Mouse (Mus musculus): ENCODE results near the gene 2310022B05Rik. TPM values are rescaled to one million over a fixed set of nuclear protein-coding genes. Genes with fewer than 3 reads are reported as not detected.

The 2310022B05Rik gene
- polyA plus RNA-seq, 1 experiment = 17.3 TPM

- Histone ChIP-seq H3K36me3 (ENCODE audit: control insufficient read depth, insufficient read depth, low read length) (no peaks in the 10 kb centered on the region), H3K27me3 (ENCODE audit: control insufficient read depth, insufficient read depth, low read length) (no peaks in the 10 kb centered on the region), H3K27ac (ENCODE audit: control insufficient read depth, insufficient read depth, low read depth, low read length) (peak overlapping the region; percentile 82), H3K4me1 (ENCODE audit: control insufficient read depth, insufficient read depth, low read length) (peaks cover 10% of the 10 kb centered on the region), H3K4me3 (ENCODE audit: control insufficient read depth, low read depth, low read length) (peak overlapping the region; percentile 92)
- TF ChIP-seq CTCF (IDR thresholded peaks at IDR 0.05; ENCODE audit: control insufficient read depth, insufficient read depth, insufficient replicate concordance, low read depth, low read length) = no peak
Measured at GRCm38 (mm10) chr8:124662446-124663111, 590 bp downstream of the 2310022B05Rik start.

GRCm38 (mm10) chr8:124661781-124662180, 1.4 kb downstream of the 2310022B05Rik start:
- peak overlapping the region; percentile 92 for H3K4me3 ChIP-seq (ENCODE audit: control insufficient read depth, low read depth, low read length)
- peaks cover 10% of the 10 kb centered on the region for H3K4me1 ChIP-seq (ENCODE audit: control insufficient read depth, insufficient read depth, low read length)
- H3K36me3 ChIP-seq (ENCODE audit: control insufficient read depth, insufficient read depth, low read length) = no peaks in the 10 kb centered on the region
- H3K27me3 ChIP-seq (ENCODE audit: control insufficient read depth, insufficient read depth, low read length) = no peaks in the 10 kb centered on the region
- TF ChIP-seq CTCF (IDR thresholded peaks at IDR 0.05; ENCODE audit: control insufficient read depth, insufficient read depth, insufficient replicate concordance, low read depth, low read length) = no peak
- no peak for TF ChIP-seq POLR2A (IDR thresholded peaks at IDR 0.05; ENCODE audit: control insufficient read depth, low read depth, low read length)
- peak overlapping the region; percentile 52 for H3K27ac ChIP-seq (ENCODE audit: control insufficient read depth, insufficient read depth, low read depth, low read length)

GRCm38 (mm10) chr8:124658415-124658814, 4.8 kb downstream of the 2310022B05Rik start:
- Histone ChIP-seq H3K27ac (ENCODE audit: control insufficient read depth, insufficient read depth, low read depth, low read length) (peak overlapping the region; percentile 55; the same call in 1 of the 2 replicates), H3K4me3 (ENCODE audit: control insufficient read depth, low read depth, low read length) (no peak overlapping the region), H3K27me3 (ENCODE audit: control insufficient read depth, insufficient read depth, low read length) (no peaks in the 10 kb centered on the region), H3K4me1 (ENCODE audit: control insufficient read depth, insufficient read depth, low read length) (peaks cover 11% of the 10 kb centered on the region), H3K36me3 (ENCODE audit: control insufficient read depth, insufficient read depth, low read length) (no peaks in the 10 kb centered on the region)
- TF ChIP-seq CTCF (IDR thresholded peaks at IDR 0.05; ENCODE audit: control insufficient read depth, insufficient read depth, insufficient replicate concordance, low read depth, low read length) = no peak
- no peak for TF ChIP-seq POLR2A (IDR thresholded peaks at IDR 0.05; ENCODE audit: control insufficient read depth, low read depth, low read length)

- H3K36me3 ChIP-seq (ENCODE audit: control insufficient read depth, insufficient read depth, low read length) = no peaks in the 10 kb centered on the region
- H3K4me3 ChIP-seq (ENCODE audit: control insufficient read depth, low read depth, low read length) = no peak overlapping the region
- H3K27me3 ChIP-seq (ENCODE audit: control insufficient read depth, insufficient read depth, low read length) = no peaks in the 10 kb centered on the region
- peaks cover 11% of the 10 kb centered on the region for H3K4me1 ChIP-seq (ENCODE audit: control insufficient read depth, insufficient read depth, low read length)
- TF ChIP-seq CTCF (IDR thresholded peaks at IDR 0.05; ENCODE audit: control insufficient read depth, insufficient read depth, insufficient replicate concordance, low read depth, low read length) = no peak
- TF ChIP-seq POLR2A (IDR thresholded peaks at IDR 0.05; ENCODE audit: control insufficient read depth, low read depth, low read length) = no peak
- peak overlapping the region; percentile 55; the same call in 1 of the 2 replicates for H3K27ac ChIP-seq (ENCODE audit: control insufficient read depth, insufficient read depth, low read depth, low read length)
Measured at GRCm38 (mm10) chr8:124657961-124658360, 5.2 kb downstream of the 2310022B05Rik start.

- H3K36me3 ChIP-seq (ENCODE audit: control insufficient read depth, insufficient read depth, low read length) = no peaks in the 10 kb centered on the region
Measured at GRCm38 (mm10) chr8:124653568-124654475, 9.3 kb downstream of the 2310022B05Rik start.

GRCm38 (mm10) chr8:124652546-124652945, 10.6 kb downstream of the 2310022B05Rik start:
- Histone ChIP-seq H3K4me3 (ENCODE audit: control insufficient read depth, low read depth, low read length) (no peak overlapping the region), H3K27ac (ENCODE audit: control insufficient read depth, insufficient read depth, low read depth, low read length) (no peak overlapping the region), H3K4me1 (ENCODE audit: control insufficient read depth, insufficient read depth, low read length) (peaks cover 7% of the 10 kb centered on the region), H3K36me3 (ENCODE audit: control insufficient read depth, insufficient read depth, low read length) (no peaks in the 10 kb centered on the region), H3K27me3 (ENCODE audit: control insufficient read depth, insufficient read depth, low read length) (no peaks in the 10 kb centered on the region)
- TF ChIP-seq POLR2A (IDR thresholded peaks at IDR 0.05; ENCODE audit: control insufficient read depth, low read depth, low read length) (no peak), CTCF (IDR thresholded peaks at IDR 0.05; ENCODE audit: control insufficient read depth, insufficient read depth, insufficient replicate concordance, low read depth, low read length) (no peak)

More at GRCm38 (mm10) chr8:124653568-124654475, 9.3 kb downstream of the 2310022B05Rik start:
- TF ChIP-seq CTCF (IDR thresholded peaks at IDR 0.05; ENCODE audit: control insufficient read depth, insufficient read depth, insufficient replicate concordance, low read depth, low read length) (no peak), POLR2A (IDR thresholded peaks at IDR 0.05; ENCODE audit: control insufficient read depth, low read depth, low read length) (no peak)
- H3K4me3 ChIP-seq (ENCODE audit: control insufficient read depth, low read depth, low read length) = no peak overlapping the region
- peaks cover 7% of the 10 kb centered on the region for H3K4me1 ChIP-seq (ENCODE audit: control insufficient read depth, insufficient read depth, low read length)
- H3K27ac ChIP-seq (ENCODE audit: control insufficient read depth, insufficient read depth, low read depth, low read length) = 0 out of 2 replicates have a peak overlapping the region, but pooled peaks have one; percentile 40
- no peaks in the 10 kb centered on the region for H3K27me3 ChIP-seq (ENCODE audit: control insufficient read depth, insufficient read depth, low read length)

- Histone ChIP-seq H3K27me3 (ENCODE audit: control insufficient read depth, insufficient read depth, low read length) (no peaks in the 10 kb centered on the region), H3K4me3 (ENCODE audit: control insufficient read depth, low read depth, low read length) (no peak overlapping the region), H3K27ac (ENCODE audit: control insufficient read depth, insufficient read depth, low read depth, low read length) (no peak overlapping the region), H3K4me1 (ENCODE audit: control insufficient read depth, insufficient read depth, low read length) (peaks cover 7% of the 10 kb centered on the region), H3K36me3 (ENCODE audit: control insufficient read depth, insufficient read depth, low read length) (no peaks in the 10 kb centered on the region)
- no peak for TF ChIP-seq POLR2A (IDR thresholded peaks at IDR 0.05; ENCODE audit: control insufficient read depth, low read depth, low read length)
- TF ChIP-seq CTCF (IDR thresholded peaks at IDR 0.05; ENCODE audit: control insufficient read depth, insufficient read depth, insufficient replicate concordance, low read depth, low read length) = no peak
Measured at GRCm38 (mm10) chr8:124651776-124652175, 11.4 kb downstream of the 2310022B05Rik start.
